Mouse (Mus musculus): ENCODE data around the gene Rpl3. TPM values are rescaled to one million over a fixed set of nuclear protein-coding genes. Genes with fewer than 3 reads are reported as not detected.

Rpl3 gene
- polyA plus RNA-seq, 1 experiment from 2014 or later: 601 TPM

DNA sequence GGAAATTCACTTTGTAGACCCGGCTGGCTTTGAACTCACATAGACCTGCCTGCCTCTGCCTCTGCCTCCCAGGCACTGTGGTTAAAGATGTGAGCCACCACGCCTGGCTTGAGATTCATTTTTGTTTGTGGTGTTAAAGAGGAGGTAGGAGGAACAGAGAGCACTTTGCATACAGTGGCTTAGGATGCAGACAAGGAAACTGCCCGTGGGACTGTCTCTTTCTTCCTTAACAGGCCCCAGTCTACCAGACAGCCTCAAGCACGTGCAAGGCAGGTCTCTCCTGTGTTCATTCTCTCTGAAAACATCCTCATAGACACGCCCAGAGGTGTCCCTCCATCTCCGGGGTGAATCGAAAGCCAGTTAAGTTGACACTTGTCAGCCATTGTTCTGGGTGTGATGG is 57.3 kb downstream of the Rpl3 start:
- ATAC-seq (ENCODE audit: insufficient number of reproducible peaks, low FRiP score): no peak
- Histone ChIP-seq H3K27me3 (replicated peaks) (no peaks in the 10 kb centered on the region), H3K4me2 (no peak overlapping the region), H3K9ac (no peak overlapping the region), H3K9me3 (replicated peaks) (peaks cover 12% of the 10 kb centered on the region), H3K4me3 (no peak overlapping the region), H3K4me1 (replicated peaks) (peaks cover 11% of the 10 kb centered on the region; the same call in 1 of the 2 replicates), H3K27ac (ENCODE audit: poor library complexity, severe bottlenecking) (no peak overlapping the region), H3K36me3 (no peaks in the 10 kb centered on the region)
- WGBS: 62% methylated on average over 7 of the region's 7 CpGs

DNA sequence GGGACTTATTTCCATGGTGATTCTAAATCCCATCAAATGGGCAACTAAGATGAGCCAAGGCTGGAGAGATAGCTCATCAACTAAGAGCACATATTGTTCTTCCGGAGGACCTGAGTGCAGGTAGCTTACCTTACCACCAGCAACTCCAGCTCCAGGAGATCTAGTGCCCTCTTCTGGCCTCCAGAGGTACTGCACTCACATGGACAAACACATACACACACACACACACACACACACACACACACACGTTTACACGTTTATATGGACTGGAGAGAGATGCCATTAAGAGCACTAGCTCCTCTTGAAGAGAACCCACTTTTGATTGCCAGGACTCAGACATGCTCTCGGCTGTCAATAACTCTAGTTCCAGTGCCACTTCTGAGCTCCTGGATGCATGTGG is 60.5 kb downstream of the Rpl3 start:
- WGBS: 78% methylated on average over 4 of the region's 4 CpGs

DNA sequence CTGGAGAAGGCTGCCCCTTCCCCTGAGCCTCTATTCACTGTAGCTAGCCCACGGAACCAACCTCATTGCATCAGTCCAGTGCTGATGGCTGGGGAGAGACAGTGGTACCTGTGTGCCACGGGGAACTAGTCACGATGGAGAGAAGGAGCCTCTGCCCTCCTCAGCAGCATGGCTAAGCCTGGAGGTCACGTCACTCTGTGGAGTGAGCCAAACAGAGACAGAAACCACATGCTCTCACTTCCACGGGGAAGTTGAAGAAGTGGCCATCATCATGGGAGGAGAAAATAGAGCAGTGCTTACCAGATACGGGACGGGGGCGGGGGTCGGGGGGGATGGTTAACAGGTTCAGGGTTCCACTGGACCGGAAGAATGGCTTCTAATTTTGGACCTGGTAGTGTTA is 61.3 kb downstream of the Rpl3 start:
- no peak for ATAC-seq (ENCODE audit: insufficient number of reproducible peaks, low FRiP score)
- WGBS: 84% methylated on average over 10 of the region's 10 CpGs
- H3K9me3 ChIP-seq (replicated peaks): peaks cover 7% of the 10 kb centered on the region
- H3K4me1 ChIP-seq (replicated peaks): peaks cover 27% of the 10 kb centered on the region
- no peak overlapping the region for H3K4me3 ChIP-seq
- H3K27ac ChIP-seq (ENCODE audit: poor library complexity, severe bottlenecking): no peak overlapping the region
- H3K27me3 ChIP-seq (replicated peaks): no peaks in the 10 kb centered on the region
- no peaks in the 10 kb centered on the region for H3K36me3 ChIP-seq
- no peak overlapping the region for H3K9ac ChIP-seq
- H3K4me2 ChIP-seq: no peak overlapping the region

More for the DNA sequence above, 60.5 kb downstream of the Rpl3 start:
- Histone ChIP-seq H3K27me3 (replicated peaks) (no peaks in the 10 kb centered on the region), H3K4me2 (no peak overlapping the region), H3K9me3 (replicated peaks) (peaks cover 7% of the 10 kb centered on the region), H3K4me1 (replicated peaks) (peaks cover 19% of the 10 kb centered on the region), H3K36me3 (no peaks in the 10 kb centered on the region), H3K27ac (ENCODE audit: poor library complexity, severe bottlenecking) (no peak overlapping the region), H3K4me3 (no peak overlapping the region), H3K9ac (no peak overlapping the region)
- no peak for ATAC-seq (ENCODE audit: insufficient number of reproducible peaks, low FRiP score)

DNA sequence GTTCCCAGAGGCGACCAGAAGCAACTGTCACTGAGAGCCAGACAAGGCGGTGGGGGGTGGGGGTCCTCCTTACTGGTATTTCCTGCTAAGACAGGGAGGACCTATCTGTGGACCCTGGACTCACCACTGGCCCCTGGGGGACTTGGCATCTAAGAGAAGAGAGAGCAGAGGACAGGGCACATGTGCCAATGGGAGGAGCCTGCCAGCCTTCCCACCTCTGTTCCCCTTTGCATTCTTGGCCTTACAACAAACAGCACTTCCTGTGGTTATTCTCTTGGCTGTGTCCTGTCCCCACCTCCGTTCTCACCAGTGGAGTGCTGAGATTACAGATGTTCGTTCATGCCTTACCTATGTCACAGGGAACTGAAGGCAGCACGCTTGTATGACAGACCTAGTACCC is 62.8 kb downstream of the Rpl3 start:
- no peak overlapping the region for H3K27ac ChIP-seq (ENCODE audit: poor library complexity, severe bottlenecking)
- H3K36me3 ChIP-seq: no peaks in the 10 kb centered on the region
- H3K9me3 ChIP-seq (replicated peaks): peaks cover 7% of the 10 kb centered on the region
- H3K4me2 ChIP-seq: no peak overlapping the region
- no peak overlapping the region for H3K9ac ChIP-seq
- 62% methylated on average over 5 of the region's 5 CpGs for WGBS
- no peak overlapping the region for H3K4me3 ChIP-seq
- ATAC-seq (ENCODE audit: insufficient number of reproducible peaks, low FRiP score): no peak
- peaks cover 42% of the 10 kb centered on the region for H3K4me1 ChIP-seq (replicated peaks)
- H3K27me3 ChIP-seq (replicated peaks): no peaks in the 10 kb centered on the region

Small RNA genes within 50 kb of the gene (microRNA-seq; reads per million reads assigned to microRNA genes)
- gene Snord43: 37.0 reads per million, percentile 39 among the genes with 10 or more reads in this experiment

Other genes starting within 250 kb of the Rpl3 start
- 11.2 and 12.2 TPM in 2 replicates for gene Apobec3, start 200.2 kb downstream of the Rpl3 start, polyA plus RNA-seq (2016; fragmentation: Nextera tagmentation; extraction: Ambion mirVana)
- 1.4 and 1.7 TPM in 2 replicates for gene Cbx7, start 120.7 kb downstream of the Rpl3 start, polyA plus RNA-seq (2016; fragmentation: Nextera tagmentation; extraction: Ambion mirVana)
- gene Pdgfb, start 76.9 kb downstream of the Rpl3 start, polyA plus RNA-seq (2016; fragmentation: Nextera tagmentation; extraction: Ambion mirVana): 1.7 and 2.3 TPM in 2 replicates
- gene Syngr1, start 534 bp downstream of the Rpl3 start, polyA plus RNA-seq (2016; fragmentation: Nextera tagmentation; extraction: Ambion mirVana): 17.2 and 19.0 TPM in 2 replicates
- 30.5 TPM in 2 replicates for gene Tab1, start 41.3 kb upstream of the Rpl3 start, polyA plus RNA-seq (2016; fragmentation: Nextera tagmentation; extraction: Ambion mirVana)
- 1.4 TPM in 2 replicates for gene Mgat3, start 81.9 kb upstream of the Rpl3 start, polyA plus RNA-seq (2016; fragmentation: Nextera tagmentation; extraction: Ambion mirVana)
- gene Mief1, start 142.2 kb upstream of the Rpl3 start, polyA plus RNA-seq (2016; fragmentation: Nextera tagmentation; extraction: Ambion mirVana): 31.4 and 33.2 TPM in 2 replicates
- 4.0 TPM in 1 of 2 replicates, not detected in the other for gene AC140267.1, start 144.0 kb upstream of the Rpl3 start, polyA plus RNA-seq (2016; fragmentation: Nextera tagmentation; extraction: Ambion mirVana)
- 76.4 and 79.9 TPM in 2 replicates for gene Atf4, start 163.3 kb upstream of the Rpl3 start, polyA plus RNA-seq (2016; fragmentation: Nextera tagmentation; extraction: Ambion mirVana)
- gene Rps19bp1, start 172.4 kb upstream of the Rpl3 start, polyA plus RNA-seq (2016; fragmentation: Nextera tagmentation; extraction: Ambion mirVana): 37.9 and 42.4 TPM in 2 replicates
- not detected in 2 replicates for gene Cacna1i, start 195.4 kb upstream of the Rpl3 start, polyA plus RNA-seq (2016; fragmentation: Nextera tagmentation; extraction: Ambion mirVana)

All from heart, embryonic 12.5 days (tissue).